Mouse (Mus musculus): ENCODE measurements at regions not wholly inside any gene's neighbourhood (a gene's known extent, or its start where the extent isn't known, plus 50 kb on each side); places are given as distances from the start of the nearest gene placed in this dataset.

GRCm38 (mm10) chr4:69838940-69839339 is 571.3 kb downstream of the Cdk5rap2 start:
- no peak overlapping the region for H3K4me2 ChIP-seq
- WGBS = 24% methylated on average over 4 of the region's 4 CpGs
- H3K9ac ChIP-seq = no peak overlapping the region
- H3K27me3 ChIP-seq = no peaks in the 10 kb centered on the region
- no peaks in the 10 kb centered on the region for H3K9me3 ChIP-seq
- no peak overlapping the region for H3K4me3 ChIP-seq
- no peaks in the 10 kb centered on the region for H3K36me3 ChIP-seq
- no peak for ATAC-seq (ENCODE audit: low read depth)
- H3K4me1 ChIP-seq (replicated peaks) = peaks cover 10% of the 10 kb centered on the region; the same call in 1 of the 2 replicates
- H3K27ac ChIP-seq (replicated peaks) = no peak overlapping the region

- Histone ChIP-seq H3K27me3 (no peaks in the 10 kb centered on the region), H3K4me1 (replicated peaks) (peaks cover 18% of the 10 kb centered on the region), H3K4me3 (no peak overlapping the region), H3K27ac (replicated peaks) (no peak overlapping the region), H3K4me2 (no peak overlapping the region), H3K36me3 (no peaks in the 10 kb centered on the region), H3K9ac (no peak overlapping the region), H3K9me3 (no peaks in the 10 kb centered on the region)
- ATAC-seq (ENCODE audit: low read depth) = no peak
- WGBS = 44% methylated on average over 3 of the region's 3 CpGs
Measured at GRCm38 (mm10) chr4:69824903-69825268, 585.4 kb downstream of the Cdk5rap2 start.

DNA sequence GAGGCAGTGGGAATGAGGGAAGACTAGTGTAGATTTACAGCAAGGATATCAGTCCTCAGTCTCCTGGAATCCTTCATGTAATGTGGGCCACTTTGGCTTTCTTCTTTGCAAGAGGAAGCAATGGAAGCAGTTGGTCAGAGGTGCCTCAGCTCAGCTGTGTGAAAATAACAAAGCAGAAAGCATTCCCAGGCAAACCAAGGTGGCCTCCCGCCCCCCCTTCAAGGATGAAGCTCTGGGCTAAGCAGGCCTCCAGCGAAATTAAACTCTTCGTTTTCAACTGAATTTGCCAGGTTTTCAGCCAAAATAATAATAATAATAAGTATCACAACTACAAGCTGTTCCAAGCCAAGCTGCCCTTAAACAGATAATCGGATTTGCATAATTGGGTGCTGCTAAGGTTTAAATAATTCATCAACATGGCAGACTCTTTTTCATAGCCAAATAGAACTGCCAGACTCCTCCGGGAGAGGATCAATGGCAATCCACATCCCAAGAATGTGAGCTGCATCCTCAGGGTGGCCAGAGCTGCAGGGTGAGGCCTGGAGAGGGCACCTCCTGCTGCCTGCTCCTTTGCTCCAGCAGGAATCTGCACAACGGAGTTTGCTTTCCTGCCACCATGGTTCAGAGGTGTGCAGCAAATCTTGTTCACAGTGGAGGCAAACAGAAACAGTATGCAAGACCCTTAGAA is 585.9 kb downstream of the Cdk5rap2 start:
- H3K27ac ChIP-seq (replicated peaks) = 0 out of 2 replicates have a peak overlapping the region, but pooled peaks have one; percentile 33

DNA sequence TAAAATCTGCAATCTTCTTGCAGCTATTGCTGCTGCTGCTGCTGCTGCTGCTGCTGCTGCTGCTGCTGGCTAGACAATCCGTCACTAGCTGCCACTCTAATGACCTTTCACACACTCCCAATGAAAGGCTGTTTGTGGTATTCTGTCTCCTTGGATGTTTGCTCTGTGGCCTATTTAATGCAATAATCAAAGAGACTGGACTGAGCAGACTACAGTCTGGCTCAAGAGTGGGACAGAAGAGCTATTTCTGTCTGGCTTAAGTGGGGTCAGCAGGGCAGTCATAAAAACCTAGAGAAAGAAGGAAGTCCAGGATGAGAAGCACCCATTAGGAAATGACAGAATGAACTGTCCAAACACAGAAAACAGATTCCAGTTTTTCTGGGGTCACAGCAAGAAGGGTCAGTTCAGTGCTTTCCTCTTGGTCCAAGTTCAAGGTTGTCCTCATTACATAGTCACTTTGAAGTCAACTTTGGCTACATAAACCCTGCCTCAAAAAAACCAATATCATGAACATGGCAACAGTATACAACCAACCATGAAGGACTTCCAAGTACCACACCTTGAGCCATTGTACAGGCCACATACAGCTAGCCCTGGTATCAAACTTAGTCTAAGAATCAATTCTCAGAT is 586.8 kb downstream of the Cdk5rap2 start:
- H3K9ac ChIP-seq = no peak overlapping the region
- no peak overlapping the region for H3K4me3 ChIP-seq
- H3K9me3 ChIP-seq = no peaks in the 10 kb centered on the region
- H3K36me3 ChIP-seq = no peaks in the 10 kb centered on the region
- H3K4me2 ChIP-seq = no peak overlapping the region
- peaks cover 18% of the 10 kb centered on the region for H3K4me1 ChIP-seq (replicated peaks)
- H3K27me3 ChIP-seq = no peaks in the 10 kb centered on the region
- H3K27ac ChIP-seq (replicated peaks) = no peak overlapping the region
- WGBS = 7% methylated on average over 1 of the region's 1 CpGs
- ATAC-seq (ENCODE audit: low read depth) = no peak

More for the DNA sequence above, 585.9 kb downstream of the Cdk5rap2 start:
- H3K4me3 ChIP-seq = no peak overlapping the region
- no peaks in the 10 kb centered on the region for H3K36me3 ChIP-seq
- peaks cover 18% of the 10 kb centered on the region for H3K4me1 ChIP-seq (replicated peaks)
- H3K27me3 ChIP-seq = no peaks in the 10 kb centered on the region
- H3K4me2 ChIP-seq = no peak overlapping the region
- H3K9ac ChIP-seq = no peak overlapping the region
- no peaks in the 10 kb centered on the region for H3K9me3 ChIP-seq
- whole genome bisulfite sequencing = 22% methylated on average over 6 of the region's 6 CpGs
- 0 out of 2 replicates have a peak, but pooled peaks have one; percentile 47 for ATAC-seq (ENCODE audit: low read depth)

DNA sequence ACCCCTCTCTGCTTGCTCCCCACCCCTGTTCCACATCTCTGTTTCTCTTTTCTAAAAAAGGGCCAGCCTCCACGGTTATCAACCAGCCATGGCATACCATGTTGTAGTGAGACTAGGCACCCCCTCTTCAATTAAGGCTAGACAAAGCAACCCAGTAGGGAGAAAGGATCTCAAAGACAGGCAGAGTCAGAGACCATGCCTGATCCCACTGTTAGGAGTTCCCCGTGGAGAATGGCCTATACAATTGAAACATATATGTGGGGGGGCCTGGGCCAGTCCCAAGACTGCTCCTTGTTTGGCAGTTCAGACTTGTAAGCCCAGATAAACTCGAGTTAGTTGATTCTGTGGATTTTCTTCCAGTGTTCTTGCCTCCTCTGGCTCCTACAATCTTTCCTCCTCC is 591.4 kb downstream of the Cdk5rap2 start:
- Histone ChIP-seq H3K36me3 (no peaks in the 10 kb centered on the region), H3K9ac (no peak overlapping the region), H3K27ac (replicated peaks) (no peak overlapping the region), H3K9me3 (no peaks in the 10 kb centered on the region), H3K4me2 (no peak overlapping the region), H3K27me3 (no peaks in the 10 kb centered on the region), H3K4me3 (no peak overlapping the region), H3K4me1 (replicated peaks) (peaks cover 8% of the 10 kb centered on the region)
- 14% methylated on average over 3 of the region's 3 CpGs for WGBS
- ATAC-seq (ENCODE audit: low read depth) = no peak

- no peaks in the 10 kb centered on the region for H3K9me3 ChIP-seq
- H3K4me3 ChIP-seq = no peak overlapping the region
- H3K27me3 ChIP-seq = no peaks in the 10 kb centered on the region
- 0 out of 2 replicates have a peak, but pooled peaks cover 5% of the 10 kb centered on the region for H3K4me1 ChIP-seq (replicated peaks)
- no peak for ATAC-seq (ENCODE audit: low read depth)
- 73% methylated on average over 7 of the region's 7 CpGs for WGBS
- no peak overlapping the region for H3K27ac ChIP-seq (replicated peaks)
- no peak overlapping the region for H3K9ac ChIP-seq
- no peaks in the 10 kb centered on the region for H3K36me3 ChIP-seq
- no peak overlapping the region for H3K4me2 ChIP-seq
Measured at GRCm38 (mm10) chr4:69785481-69786050, 624.7 kb downstream of the Cdk5rap2 start.

DNA sequence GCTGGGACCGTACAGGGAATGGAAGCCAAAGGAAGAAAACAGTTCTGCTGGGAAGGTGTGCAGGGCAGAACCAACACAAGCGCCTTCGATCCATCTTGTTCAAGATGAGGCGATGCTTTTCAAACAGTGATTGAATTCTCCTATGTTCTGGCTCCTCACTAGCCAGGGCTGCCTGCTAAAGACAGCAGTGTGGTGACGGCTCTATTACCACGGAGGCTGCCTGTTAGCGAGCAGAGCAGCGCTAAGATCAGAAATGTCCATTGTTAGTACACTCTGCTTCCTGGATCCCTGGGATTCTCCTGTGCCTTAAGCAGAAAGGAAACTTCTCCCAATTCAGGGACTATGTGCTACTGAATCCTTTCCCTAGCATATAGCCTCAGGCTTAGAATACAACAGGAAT is 629.0 kb downstream of the Cdk5rap2 start:
- Histone ChIP-seq H3K27ac (replicated peaks) (no peak overlapping the region), H3K9me3 (no peaks in the 10 kb centered on the region), H3K9ac (no peak overlapping the region), H3K4me2 (no peak overlapping the region), H3K4me1 (replicated peaks) (0 out of 2 replicates have a peak, but pooled peaks cover 5% of the 10 kb centered on the region), H3K27me3 (no peaks in the 10 kb centered on the region), H3K4me3 (no peak overlapping the region), H3K36me3 (no peaks in the 10 kb centered on the region)
- ATAC-seq (ENCODE audit: low read depth) = no peak
- 69% methylated on average over 8 of the region's 8 CpGs for WGBS

DNA sequence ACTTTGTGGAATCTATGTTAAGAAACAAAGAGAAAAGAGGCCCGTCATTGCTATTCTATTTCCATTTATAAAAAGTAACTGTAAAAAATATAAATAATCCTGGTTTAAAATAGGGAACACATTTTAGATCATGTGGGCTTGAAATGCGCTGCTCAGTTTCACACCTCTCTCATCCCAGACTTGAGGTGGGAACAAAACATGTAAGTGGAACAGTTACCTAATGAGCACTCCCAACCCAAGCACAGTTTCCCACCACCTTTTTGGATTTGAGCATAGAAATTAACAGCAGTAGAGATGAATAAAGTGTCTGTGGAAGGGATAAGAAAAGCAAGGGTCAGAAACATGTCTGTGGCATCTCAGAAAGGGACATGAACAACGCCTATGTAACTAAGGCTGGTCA is 648.4 kb downstream of the Cdk5rap2 start:
- no peaks in the 10 kb centered on the region for H3K9me3 ChIP-seq
- H3K4me3 ChIP-seq = no peak overlapping the region
- ATAC-seq (ENCODE audit: low read depth) = no peak
- H3K4me1 ChIP-seq (replicated peaks) = no peaks in the 10 kb centered on the region
- H3K27me3 ChIP-seq = no peaks in the 10 kb centered on the region
- no peak overlapping the region for H3K4me2 ChIP-seq
- no peaks in the 10 kb centered on the region for H3K36me3 ChIP-seq
- no peak overlapping the region for H3K27ac ChIP-seq (replicated peaks)
- 86% methylated on average over 3 of the region's 3 CpGs for WGBS
- no peak overlapping the region for H3K9ac ChIP-seq

DNA sequence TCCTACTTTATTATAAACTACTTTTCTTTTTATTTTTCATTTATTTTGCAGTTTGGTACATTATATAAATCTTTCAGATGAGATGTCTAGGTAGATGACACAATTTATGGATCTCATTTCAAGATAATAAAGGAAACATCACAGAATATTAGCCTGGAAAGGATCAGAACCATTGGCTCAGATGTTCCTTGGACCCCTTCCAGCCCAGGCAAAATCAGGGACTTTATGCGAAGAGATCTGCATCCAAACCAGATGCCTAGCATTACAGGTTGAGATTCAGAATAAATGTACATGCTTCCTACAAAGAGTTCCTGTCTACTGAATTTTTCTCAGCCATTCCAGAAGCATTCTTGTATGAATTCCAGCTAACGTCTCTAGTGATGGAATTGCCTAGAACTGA is 650.6 kb downstream of the Cdk5rap2 start:
- H3K4me2 ChIP-seq = no peak overlapping the region
- no peaks in the 10 kb centered on the region for H3K9me3 ChIP-seq
- no peaks in the 10 kb centered on the region for H3K4me1 ChIP-seq (replicated peaks)
- WGBS = 77% methylated on average over 2 of the region's 2 CpGs
- no peak overlapping the region for H3K4me3 ChIP-seq
- H3K36me3 ChIP-seq = no peaks in the 10 kb centered on the region
- ATAC-seq (ENCODE audit: low read depth) = no peak
- no peak overlapping the region for H3K27ac ChIP-seq (replicated peaks)
- no peaks in the 10 kb centered on the region for H3K27me3 ChIP-seq
- no peak overlapping the region for H3K9ac ChIP-seq

DNA sequence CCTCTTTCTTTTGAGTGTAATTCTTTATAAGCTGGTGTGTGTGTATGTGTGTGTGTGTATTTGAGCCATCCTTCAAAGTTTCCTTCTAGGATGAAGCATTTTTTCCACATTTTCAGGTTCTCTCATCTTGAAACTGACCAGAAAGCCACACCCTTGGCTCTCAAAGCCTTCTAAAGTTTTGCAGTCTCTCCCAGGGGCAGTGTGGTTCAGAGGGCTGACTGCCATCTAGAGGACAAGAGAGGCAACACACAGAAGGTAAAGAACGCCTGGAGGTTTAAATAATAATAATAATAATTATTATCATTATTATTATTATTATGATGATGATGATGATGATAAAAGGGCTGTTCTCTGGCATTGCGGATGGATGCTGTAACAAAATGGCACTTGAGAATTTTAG is 655.7 kb downstream of the Cdk5rap2 start:
- no peaks in the 10 kb centered on the region for H3K4me1 ChIP-seq (replicated peaks)
- H3K36me3 ChIP-seq = no peaks in the 10 kb centered on the region
- H3K9me3 ChIP-seq = no peaks in the 10 kb centered on the region
- 77% methylated on average over 2 of the region's 2 CpGs for WGBS
- H3K4me3 ChIP-seq = no peak overlapping the region
- no peak overlapping the region for H3K4me2 ChIP-seq
- no peak overlapping the region for H3K9ac ChIP-seq
- H3K27me3 ChIP-seq = no peaks in the 10 kb centered on the region
- no peak for ATAC-seq (ENCODE audit: low read depth)
- no peak overlapping the region for H3K27ac ChIP-seq (replicated peaks)

DNA sequence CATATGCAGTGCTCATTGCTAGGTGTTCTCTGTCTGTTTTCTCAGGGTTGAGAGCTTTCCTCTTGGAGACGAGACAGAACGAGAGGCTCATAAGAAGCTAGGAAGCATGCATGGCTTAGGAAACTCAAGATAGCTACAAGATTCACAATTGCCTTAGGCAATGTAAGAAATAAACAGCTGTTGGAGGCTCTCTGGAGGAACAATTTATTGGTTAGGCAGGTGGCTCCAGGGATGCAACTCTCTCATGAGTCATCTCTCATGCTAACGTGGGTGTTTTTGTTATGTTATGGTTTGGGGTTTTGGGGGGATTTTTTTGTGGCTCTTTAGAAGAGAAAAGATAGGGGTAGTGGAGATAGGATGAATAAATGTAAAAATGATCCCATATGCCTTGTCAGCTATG is 657.2 kb downstream of the Cdk5rap2 start:
- Histone ChIP-seq H3K27ac (replicated peaks) (no peak overlapping the region), H3K4me2 (no peak overlapping the region), H3K36me3 (no peaks in the 10 kb centered on the region), H3K9me3 (no peaks in the 10 kb centered on the region), H3K9ac (no peak overlapping the region), H3K4me1 (replicated peaks) (no peaks in the 10 kb centered on the region), H3K27me3 (no peaks in the 10 kb centered on the region), H3K4me3 (no peak overlapping the region)
- no peak for ATAC-seq (ENCODE audit: low read depth)
- WGBS = 76% methylated on average over 3 of the region's 3 CpGs

- WGBS = 86% methylated on average over 7 of the region's 7 CpGs
- Histone ChIP-seq H3K27me3 (no peaks in the 10 kb centered on the region), H3K9ac (no peak overlapping the region), H3K4me2 (no peak overlapping the region), H3K4me1 (replicated peaks) (no peaks in the 10 kb centered on the region), H3K9me3 (no peaks in the 10 kb centered on the region), H3K27ac (replicated peaks) (no peak overlapping the region), H3K4me3 (no peak overlapping the region), H3K36me3 (no peaks in the 10 kb centered on the region)
- no peak for ATAC-seq (ENCODE audit: low read depth)
Measured at GRCm38 (mm10) chr4:69739833-69740510, 670.3 kb downstream of the Cdk5rap2 start.
